Mouse (Mus musculus): ENCODE measurements at regions not wholly inside any gene's neighbourhood (a gene's known extent, or its start where the extent isn't known, plus 50 kb on each side); places are given as distances from the start of the nearest gene placed in this dataset.

GRCm38 (mm10) chr4:31274131-31274530 is 689.8 kb upstream of the Map3k7 start:
- TF ChIP-seq CTCF (IDR thresholded peaks at IDR 0.05; ENCODE audit: extremely low read depth, insufficient read length, insufficient replicate concordance, low read depth, low read length): no peak
- TF ChIP-seq POLR2A (IDR thresholded peaks at IDR 0.05; ENCODE audit: low read depth, low read length): no peak
